Mouse (Mus musculus) liver, embryonic 12.5 days (tissue): ENCODE data around the gene Idua. TPM values are rescaled to one million over a fixed set of nuclear protein-coding genes. Genes with fewer than 3 reads are reported as not detected.

Source experiments
- ATAC-seq: fragments of 200-750 bp; cut with Nextera tagmentation; 2 replicates; pipeline ENCODE4 v1.8.0; 2017; ENCODE audit warnings: moderate number of reproducible peaks, mild to moderate bottlenecking, moderate library complexity
- H3K27ac ChIP-seq: fragments of 300-500 bp; sonication (generic); 2 replicates; pipeline ENCODE4 v1.5.1; 2016; ENCODE audit warnings: mild to moderate bottlenecking
- H3K27me3 ChIP-seq: fragments of 300-500 bp; sonication (generic); replicated peaks from 2 replicates; pipeline ENCODE4 v1.6.1; 2016; ENCODE audit warnings: mild to moderate bottlenecking, moderate library complexity
- H3K36me3 ChIP-seq: fragments of 300-500 bp; sonication (generic); 2 replicates; pipeline ENCODE4 v1.6.1; 2016; ENCODE audit warnings: mild to moderate bottlenecking, moderate library complexity
- H3K4me1 ChIP-seq: fragments of 300-500 bp; sonication (generic); 2 replicates; pipeline ENCODE4 v1.6.1; 2016
- H3K4me2 ChIP-seq: fragments of 300-500 bp; sonication (generic); 2 replicates; pipeline ENCODE4 v1.6.1; 2016; ENCODE audit warnings: mild to moderate bottlenecking, moderate library complexity
- H3K4me3 ChIP-seq: fragments of 300-500 bp; sonication (generic); 2 replicates; pipeline ENCODE4 v1.5.1; 2016; ENCODE audit warnings: mild to moderate bottlenecking, moderate library complexity
- H3K9ac ChIP-seq: fragments of 300-500 bp; sonication (generic); 2 replicates; pipeline ENCODE4 v1.6.1; 2016; ENCODE audit warnings: mild to moderate bottlenecking, moderate library complexity
- H3K9me3 ChIP-seq: fragments of 300-500 bp; sonication (generic); replicated peaks from 2 replicates; pipeline ENCODE4 v1.6.1; 2016; ENCODE audit warnings: mild to moderate bottlenecking, moderate library complexity
- WGBS: fragments of 180-500 bp; shearing (Covaris S2); methylation state at CpG from one replicate; pipeline ENCODE4 v1.1.7; 2016; ENCODE audit not compliant: insufficient replicate concordance; 5-methylcytosine and 5-hydroxymethylcytosine counted together
- polyA plus RNA-seq: library from polyadenylated mRNA; unstranded; fragments of >200 nt; fragmentation: Nextera tagmentation; extraction: Ambion mirVana; gene quantifications from 2 replicates; pipeline ENCODE4 v1.2.1, GENCODE M21; 2016

The Idua gene
- polyA plus RNA-seq, 1 experiment from 2014 or later = 5.9 TPM

DNA sequence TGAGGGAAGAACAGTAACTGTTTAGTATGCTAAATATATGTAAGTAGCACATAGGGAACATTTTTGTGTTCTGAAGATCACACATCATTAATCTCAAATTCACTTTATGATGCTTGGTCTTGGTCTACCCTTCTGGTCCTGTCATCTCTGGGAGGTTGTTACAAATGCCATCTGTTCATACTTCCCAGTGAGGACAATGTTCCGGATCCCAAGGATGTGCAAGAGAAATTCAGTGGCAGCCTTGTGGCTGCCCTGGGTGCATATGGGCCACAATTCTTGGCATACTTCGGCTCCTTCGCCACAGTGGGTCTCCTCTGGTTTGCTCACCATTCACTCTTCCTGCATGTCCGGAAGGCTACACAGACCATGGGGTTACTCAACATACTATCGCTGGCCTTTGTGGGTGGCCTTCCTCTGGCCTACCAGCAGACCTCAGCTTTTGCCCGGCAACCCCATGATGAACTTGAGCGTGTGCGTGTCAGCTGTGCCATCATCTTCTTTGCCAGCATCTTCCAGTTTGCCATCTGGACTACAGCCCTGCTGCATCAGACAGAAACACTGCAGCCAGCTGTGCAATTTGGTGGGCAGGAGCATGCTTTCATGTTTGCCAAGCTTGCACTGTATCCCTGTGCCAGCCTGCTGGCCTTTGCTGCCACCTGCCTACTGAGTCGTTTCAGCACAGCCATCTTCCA, 14.3 kb upstream of the Idua start:
- Histone ChIP-seq H3K4me2 (no peak overlapping the region), H3K9me3 (no peaks in the 10 kb centered on the region), H3K4me3 (no peak overlapping the region), H3K27me3 (no peaks in the 10 kb centered on the region), H3K36me3 (peaks cover 88% of the 10 kb centered on the region), H3K4me1 (0 out of 2 replicates have a peak, but pooled peaks cover 4% of the 10 kb centered on the region), H3K27ac (no peak overlapping the region), H3K9ac (no peak overlapping the region)
- ATAC-seq = no peak
- WGBS = 85% methylated on average over 9 of the region's 9 CpGs

DNA sequence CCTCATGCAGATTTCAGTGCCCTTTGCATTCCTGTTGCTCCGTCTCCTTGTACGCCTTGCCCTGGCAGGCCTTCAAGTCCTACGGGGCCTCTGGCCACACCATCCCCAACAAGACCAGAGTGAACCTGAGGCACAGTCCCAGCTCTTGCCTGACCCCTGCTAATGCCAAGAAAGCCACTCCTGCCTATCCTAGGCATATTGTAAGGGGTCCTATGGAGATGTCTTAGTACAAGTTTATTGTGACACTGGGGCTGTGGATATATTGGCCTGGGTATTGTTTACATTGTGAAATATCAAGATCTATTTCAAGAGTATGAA, 13.8 kb upstream of the Idua start:
- no peak overlapping the region for H3K27ac ChIP-seq
- H3K36me3 ChIP-seq = peaks cover 90% of the 10 kb centered on the region
- no peaks in the 10 kb centered on the region for H3K27me3 ChIP-seq
- H3K4me2 ChIP-seq = no peak overlapping the region
- H3K4me1 ChIP-seq = 0 out of 2 replicates have a peak, but pooled peaks cover 4% of the 10 kb centered on the region
- no peak overlapping the region for H3K4me3 ChIP-seq
- 81% methylated on average over 3 of the region's 3 CpGs for WGBS
- no peak for ATAC-seq
- no peaks in the 10 kb centered on the region for H3K9me3 ChIP-seq
- H3K9ac ChIP-seq = no peak overlapping the region

- H3K4me1 ChIP-seq = 0 out of 2 replicates have a peak, but pooled peaks cover 4% of the 10 kb centered on the region
- H3K4me2 ChIP-seq = no peak overlapping the region
- no peaks in the 10 kb centered on the region for H3K9me3 ChIP-seq
- no peak overlapping the region for H3K4me3 ChIP-seq
- H3K9ac ChIP-seq = no peak overlapping the region
- H3K27me3 ChIP-seq = no peaks in the 10 kb centered on the region
- ATAC-seq = no peak
- H3K27ac ChIP-seq = no peak overlapping the region
- 76% methylated on average over 2 of the region's 2 CpGs for WGBS
- peaks cover 84% of the 10 kb centered on the region for H3K36me3 ChIP-seq
Measured at GRCm38 (mm10) chr5:108647311-108647710, 12.8 kb upstream of the Idua start.

GRCm38 (mm10) chr5:108647820-108648465, 12.2 kb upstream of the Idua start:
- no peaks in the 10 kb centered on the region for H3K27me3 ChIP-seq
- H3K9me3 ChIP-seq = no peaks in the 10 kb centered on the region
- H3K4me2 ChIP-seq = no peak overlapping the region
- H3K4me1 ChIP-seq = 0 out of 2 replicates have a peak, but pooled peaks cover 4% of the 10 kb centered on the region
- H3K27ac ChIP-seq = no peak overlapping the region
- H3K9ac ChIP-seq = no peak overlapping the region
- H3K36me3 ChIP-seq = peaks cover 86% of the 10 kb centered on the region
- WGBS = 76% methylated on average over 2 of the region's 2 CpGs
- ATAC-seq = no peak
- no peak overlapping the region for H3K4me3 ChIP-seq

DNA sequence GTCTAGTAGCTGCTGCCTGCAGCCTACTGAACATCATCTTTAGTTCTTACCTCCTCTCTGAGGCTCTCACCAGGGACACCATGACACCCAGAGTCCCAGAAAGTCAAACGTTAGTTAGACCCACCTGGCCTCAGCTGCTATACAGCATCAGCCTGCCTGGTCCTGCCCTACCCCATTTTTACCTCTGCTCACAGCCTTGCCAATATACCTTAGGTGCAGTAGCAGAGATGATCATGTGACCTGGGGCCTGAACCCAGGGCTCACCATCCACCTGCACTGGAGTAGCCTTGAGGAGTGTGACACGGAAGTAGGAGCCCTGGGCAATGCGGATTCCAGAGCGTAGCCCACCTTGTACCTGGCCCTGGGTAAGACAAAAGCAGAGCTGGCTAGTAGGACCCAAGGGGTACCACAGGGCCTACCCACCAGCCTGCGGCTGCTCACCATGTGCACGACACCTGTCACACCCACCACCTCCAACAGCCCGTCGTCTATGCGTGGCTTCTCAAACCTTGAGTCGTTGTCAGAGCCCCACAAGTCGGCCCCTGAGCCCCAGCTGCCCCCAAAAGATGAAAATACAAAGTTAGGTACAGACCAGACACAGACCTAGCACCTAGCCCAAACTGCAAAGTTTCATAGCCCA, 11.1 kb upstream of the Idua start:
- no peaks in the 10 kb centered on the region for H3K9me3 ChIP-seq
- H3K27me3 ChIP-seq = no peaks in the 10 kb centered on the region
- H3K4me1 ChIP-seq = 0 out of 2 replicates have a peak, but pooled peaks cover 4% of the 10 kb centered on the region
- 81% methylated on average over 11 of the region's 11 CpGs for WGBS
- peaks cover 89% of the 10 kb centered on the region for H3K36me3 ChIP-seq
- no peak for ATAC-seq
- H3K4me2 ChIP-seq = no peak overlapping the region
- no peak overlapping the region for H3K9ac ChIP-seq
- H3K4me3 ChIP-seq = no peak overlapping the region
- no peak overlapping the region for H3K27ac ChIP-seq

- Histone ChIP-seq H3K4me3 (no peak overlapping the region), H3K27me3 (no peaks in the 10 kb centered on the region), H3K27ac (no peak overlapping the region), H3K9ac (no peak overlapping the region), H3K4me2 (no peak overlapping the region), H3K4me1 (0 out of 2 replicates have a peak, but pooled peaks cover 4% of the 10 kb centered on the region), H3K36me3 (peaks cover 90% of the 10 kb centered on the region), H3K9me3 (no peaks in the 10 kb centered on the region)
- WGBS = 84% methylated on average over 7 of the region's 7 CpGs
- no peak for ATAC-seq
Measured at GRCm38 (mm10) chr5:108650341-108650740, 9.8 kb upstream of the Idua start.

GRCm38 (mm10) chr5:108651136-108651720, 8.9 kb upstream of the Idua start:
- Histone ChIP-seq H3K4me1 (0 out of 2 replicates have a peak, but pooled peaks cover 4% of the 10 kb centered on the region), H3K27ac (no peak overlapping the region), H3K27me3 (no peaks in the 10 kb centered on the region), H3K9ac (no peak overlapping the region), H3K9me3 (no peaks in the 10 kb centered on the region), H3K4me2 (no peak overlapping the region), H3K36me3 (peaks cover 90% of the 10 kb centered on the region), H3K4me3 (no peak overlapping the region)
- ATAC-seq = no peak
- WGBS = 71% methylated on average over 5 of the region's 5 CpGs

- H3K9me3 ChIP-seq = no peaks in the 10 kb centered on the region
- no peak overlapping the region for H3K9ac ChIP-seq
- no peak overlapping the region for H3K4me2 ChIP-seq
- H3K4me3 ChIP-seq = no peak overlapping the region
- peak; percentile 59; the same call in 1 of the 2 replicates for ATAC-seq
- H3K4me1 ChIP-seq = 0 out of 2 replicates have a peak, but pooled peaks cover 4% of the 10 kb centered on the region
- no peak overlapping the region for H3K27ac ChIP-seq
- 56% methylated on average over 1 of the region's 1 CpGs for WGBS
- H3K27me3 ChIP-seq = no peaks in the 10 kb centered on the region
- peaks cover 90% of the 10 kb centered on the region for H3K36me3 ChIP-seq
Measured at GRCm38 (mm10) chr5:108651823-108652222, 8.3 kb upstream of the Idua start.

DNA sequence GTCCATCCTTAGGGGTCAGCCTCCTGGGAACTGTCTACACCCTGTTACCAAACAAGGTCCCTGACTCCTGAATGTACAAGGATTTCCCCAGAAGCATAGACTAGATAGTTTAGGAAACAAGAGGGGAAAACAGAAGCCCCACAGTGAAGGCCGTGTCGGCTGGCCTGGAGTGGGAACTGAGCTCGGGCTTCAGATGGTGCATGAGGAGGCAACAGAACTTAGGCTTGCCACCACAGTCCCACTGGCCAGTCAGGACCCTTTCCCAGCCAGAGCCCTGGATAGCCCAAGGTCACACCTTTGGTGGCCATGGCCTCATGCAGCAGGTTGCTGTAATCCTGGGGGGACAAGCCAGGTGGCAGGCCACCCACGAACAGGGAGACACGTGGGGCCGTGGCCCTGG, 6.8 kb upstream of the Idua start:
- H3K27ac ChIP-seq = no peak overlapping the region
- WGBS = 72% methylated on average over 6 of the region's 6 CpGs
- H3K36me3 ChIP-seq = peaks cover 87% of the 10 kb centered on the region
- H3K4me2 ChIP-seq = no peak overlapping the region
- no peak for ATAC-seq
- H3K4me3 ChIP-seq = no peak overlapping the region
- H3K9me3 ChIP-seq = no peaks in the 10 kb centered on the region
- H3K27me3 ChIP-seq = no peaks in the 10 kb centered on the region
- H3K4me1 ChIP-seq = no peaks in the 10 kb centered on the region
- H3K9ac ChIP-seq = no peak overlapping the region

DNA sequence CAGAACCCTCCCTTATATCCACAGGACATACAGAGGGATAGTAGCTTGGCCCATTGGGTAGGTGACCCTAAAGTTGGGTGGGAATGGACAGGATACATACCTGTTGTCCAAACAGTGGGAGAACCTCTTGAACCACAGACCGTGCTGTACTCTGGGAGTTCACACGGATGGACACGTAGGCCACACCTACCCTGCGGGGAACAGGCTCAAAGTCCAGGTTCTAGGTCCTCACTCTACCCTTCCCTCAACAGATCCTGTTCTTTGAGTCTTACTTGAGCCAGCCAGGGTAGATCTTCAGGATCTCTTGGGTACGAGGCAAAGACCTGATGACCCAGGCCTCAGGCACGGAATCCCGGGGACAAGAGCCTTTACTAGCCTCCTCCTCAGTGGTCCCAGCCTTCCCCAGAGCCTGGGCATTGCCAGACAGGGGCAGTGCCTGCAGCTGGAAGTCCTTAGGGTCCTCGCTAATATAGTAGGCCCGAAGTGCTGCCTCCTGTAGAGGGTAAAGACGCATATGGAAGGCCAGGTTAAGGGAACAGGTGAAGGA, 5.6 kb upstream of the Idua start:
- Histone ChIP-seq H3K4me2 (no peak overlapping the region), H3K9ac (no peak overlapping the region), H3K27ac (no peak overlapping the region), H3K9me3 (no peaks in the 10 kb centered on the region), H3K36me3 (peaks cover 79% of the 10 kb centered on the region), H3K27me3 (no peaks in the 10 kb centered on the region), H3K4me3 (no peak overlapping the region), H3K4me1 (peaks cover 9% of the 10 kb centered on the region)
- WGBS = 87% methylated on average over 10 of the region's 10 CpGs
- no peak for ATAC-seq

DNA sequence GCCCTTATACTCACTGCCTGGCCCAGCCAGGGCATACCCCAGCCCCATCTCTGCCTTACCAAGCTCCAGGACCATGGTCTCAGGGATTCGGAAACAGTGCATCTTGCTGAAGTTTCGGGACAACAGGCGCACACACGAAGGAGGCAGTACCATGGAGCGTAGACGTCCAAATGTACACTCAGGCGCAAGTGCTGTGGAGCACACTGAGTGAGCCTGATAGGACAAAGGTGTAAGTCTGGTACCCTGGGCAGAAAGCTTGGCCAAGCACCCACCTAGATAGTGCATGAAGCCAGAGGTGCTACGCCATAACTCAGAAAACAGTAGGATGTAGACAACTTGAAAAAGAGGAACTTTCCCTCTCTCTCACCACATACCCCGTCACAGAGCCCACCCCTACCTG, 4.8 kb upstream of the Idua start:
- Histone ChIP-seq H3K9me3 (no peaks in the 10 kb centered on the region), H3K4me3 (no peak overlapping the region), H3K27ac (no peak overlapping the region), H3K36me3 (peaks cover 71% of the 10 kb centered on the region), H3K27me3 (no peaks in the 10 kb centered on the region), H3K9ac (no peak overlapping the region), H3K4me2 (no peak overlapping the region), H3K4me1 (peaks cover 17% of the 10 kb centered on the region)
- ATAC-seq = no peak
- WGBS = 88% methylated on average over 9 of the region's 9 CpGs
